Mouse (Mus musculus): ENCODE results near the gene Sh3bgrl3.
A peak's percentile ranks its signal among the peaks of the same experiment; 100 is the strongest.

The Sh3bgrl3 gene

GRCm38 (mm10) chr4:134107730-134108129, 20.9 kb downstream of the Sh3bgrl3 start:
- DNase-seq: no peak

GRCm38 (mm10) chr4:134106105-134106504, 22.5 kb downstream of the Sh3bgrl3 start:
- DNase-seq: peak in 1 of 2 experiments; percentile 23

- no peak for DNase-seq
These were observed 25.9 kb downstream of the Sh3bgrl3 start for GRCm38 (mm10) chr4:134102742-134103119.

GRCm38 (mm10) chr4:134101979-134102741, 26.4 kb downstream of the Sh3bgrl3 start, which contains the start of gene Ubxn11:
Ubxn11 (plus strand) TSS chr4:134102570.
- DNase-seq: peak; percentile 79 to 86

GRCm38 (mm10) chr4:134100245-134100644, 28.3 kb downstream of the Sh3bgrl3 start:
- peak in 1 of 2 experiments; percentile 31 for DNase-seq

- peak; percentile 81 to 91 for DNase-seq
These were observed 30.0 kb downstream of the Sh3bgrl3 start for GRCm38 (mm10) chr4:134098628-134099027.

- peak; percentile 43 to 61 for DNase-seq
These were observed 31.5 kb downstream of the Sh3bgrl3 start for GRCm38 (mm10) chr4:134097015-134097608.

GRCm38 (mm10) chr4:134096120-134096519, 32.5 kb downstream of the Sh3bgrl3 start:
- no peak for DNase-seq

- DNase-seq: peak; percentile 84 to 89
These were observed 33.6 kb downstream of the Sh3bgrl3 start, which contains the start of gene Cd52 for GRCm38 (mm10) chr4:134094923-134095547. Cd52 (minus strand) TSS chr4:134095082.

GRCm38 (mm10) chr4:134094004-134094564, 34.5 kb downstream of the Sh3bgrl3 start:
- peak; percentile 25 to 38 for DNase-seq

- DNase-seq: peak; percentile 81 to 83
These were observed 36.0 kb downstream of the Sh3bgrl3 start for GRCm38 (mm10) chr4:134092382-134093288.

GRCm38 (mm10) chr4:134091225-134091529, 37.4 kb downstream of the Sh3bgrl3 start:
- DNase-seq: no peak

GRCm38 (mm10) chr4:134090521-134091224, 37.9 kb downstream of the Sh3bgrl3 start:
- no peak for DNase-seq

GRCm38 (mm10) chr4:134089029-134089428, 39.6 kb downstream of the Sh3bgrl3 start:
- no peak for DNase-seq

GRCm38 (mm10) chr4:134087412-134087811, 41.2 kb downstream of the Sh3bgrl3 start:
- peak; percentile 48 to 56 for DNase-seq

- DNase-seq: no peak
These were observed 43.6 kb downstream of the Sh3bgrl3 start for GRCm38 (mm10) chr4:134084999-134085398.

- DNase-seq: no peak
These were observed 46.1 kb downstream of the Sh3bgrl3 start for GRCm38 (mm10) chr4:134082460-134082859.

GRCm38 (mm10) chr4:134081730-134082386, 46.7 kb downstream of the Sh3bgrl3 start:
- DNase-seq: peak; percentile 87 to 90

GRCm38 (mm10) chr4:134080674-134081073, 47.9 kb downstream of the Sh3bgrl3 start:
- no peak for DNase-seq

- DNase-seq: peak; percentile 57 to 69
These were observed 49.9 kb downstream of the Sh3bgrl3 start for GRCm38 (mm10) chr4:134078694-134079093.
